Mouse (Mus musculus): ENCODE measurements around the gene Ptn.

- TF ChIP-seq CTCF (IDR thresholded peaks at IDR 0.05; ENCODE audit: low read depth, low read length) = no peak
- TF ChIP-seq POLR2A (IDR thresholded peaks at IDR 0.05; ENCODE audit: insufficient read depth, low read length) = no peak
These were observed 87.1 kb downstream of the Ptn start for GRCm38 (mm10) chr6:36722769-36723549.
